Mouse (Mus musculus) adrenal gland (tissue): ENCODE results near the gene Slc4a1ap.
"Not testable (repeated sequence)": the region's sequence is repeated elsewhere in the genome, so short reads cannot be mapped to it uniquely, and the experiment has no call there.

ENCODE experiments used
- intact Hi-C: fragments of 180-260 bp; cut with DNase I; formaldehyde crosslinking; loops from one replicate; pipeline ENCODE4 v1.15.1; 2025
- long read RNA-seq, 2 experiments: library from polyadenylated mRNA; unstranded; transcript quantifications; one replicate each; pipeline ENCODE4 v2.0.0; 2020; ENCODE audit warnings: borderline replicate concordance in 1 of 2; ENCODE audit not compliant: insufficient replicate concordance in 1 of 2

Slc4a1ap gene
- long read RNA-seq, experiment 1, partial matches to known transcripts = 8 of 12 reads
- long read RNA-seq, experiment 1, other reads (novel, unspliced or antisense) = 1 of 12 reads
- long read RNA-seq, experiment 2, partial matches to known transcripts = 4 of 7 reads
- long read RNA-seq, experiment 2, other reads (novel, unspliced or antisense) = 1 of 7 reads

- intact Hi-C loops = no loop called here
These were observed at the start of gene Slc4a1ap for GRCm38 (mm10) chr5:31526354-31527116. TSS of gene Slc4a1ap (plus strand) at chr5:31526995.

GRCm38 (mm10) chr5:31480536-31480935 lies 46.3 kb upstream of the Slc4a1ap start:
- intact Hi-C loops = no loop called here

GRCm38 (mm10) chr5:31485440-31485839 lies 41.4 kb upstream of the Slc4a1ap start, which contains the start of gene 4930548H24Rik:
TSS of gene 4930548H24Rik (plus strand) at chr5:31485740.
- intact Hi-C loops = no loop called here

GRCm38 (mm10) chr5:31487889-31488288 lies 38.9 kb upstream of the Slc4a1ap start:
- intact Hi-C loops = no loop called here

- intact Hi-C loops = no loop called here
These were observed 37.6 kb upstream of the Slc4a1ap start for GRCm38 (mm10) chr5:31489116-31489769.

- intact Hi-C loops = no loop called here
These were observed 34.8 kb upstream of the Slc4a1ap start for GRCm38 (mm10) chr5:31492031-31492430.

GRCm38 (mm10) chr5:31494513-31495297 lies 32.1 kb upstream of the Slc4a1ap start, which contains the start of gene Gpn1:
TSS of gene Gpn1 (plus strand) at chr5:31494741.
- intact Hi-C loops = no loop called here

GRCm38 (mm10) chr5:31504843-31505242 lies 22.0 kb upstream of the Slc4a1ap start:
- intact Hi-C loops = no loop called here

GRCm38 (mm10) chr5:31512481-31512880 lies 14.3 kb upstream of the Slc4a1ap start:
- intact Hi-C loops = no loop called here

- intact Hi-C loops = no loop called here
These were observed 6.2 kb upstream of the Slc4a1ap start for GRCm38 (mm10) chr5:31520556-31520955.

- intact Hi-C loops = no loop called here
These were observed 404 bp downstream of the Slc4a1ap start for GRCm38 (mm10) chr5:31527117-31527680.

- intact Hi-C loops = not testable (repeated sequence)
These were observed 912 bp downstream of the Slc4a1ap start, which contains the start of gene Supt7l for GRCm38 (mm10) chr5:31527707-31528106. TSS of gene Supt7l (minus strand) at chr5:31527807.

GRCm38 (mm10) chr5:31528560-31528959 lies 1.8 kb downstream of the Slc4a1ap start:
- intact Hi-C loops = no loop called here

- intact Hi-C loops = no loop called here
These were observed 8.4 kb downstream of the Slc4a1ap start for GRCm38 (mm10) chr5:31535228-31535627.

- intact Hi-C loops = no loop called here
These were observed 32.6 kb downstream of the Slc4a1ap start for GRCm38 (mm10) chr5:31559401-31559800.

GRCm38 (mm10) chr5:31560352-31560751 lies 33.6 kb downstream of the Slc4a1ap start:
- intact Hi-C loops = no loop called here

GRCm38 (mm10) chr5:31562036-31562666 lies 35.4 kb downstream of the Slc4a1ap start:
- intact Hi-C loops = loop anchor here (2.0 kb wide), 2 partner anchors 135 to 637 kb away; partner anchors contain the start of genes Babam2 and Rbks

- intact Hi-C loops = loop anchor here (2.0 kb wide), 2 partner anchors 133 to 635 kb away; partner anchors contain the start of genes Babam2 and Rbks
These were observed 36.7 kb downstream of the Slc4a1ap start for GRCm38 (mm10) chr5:31563496-31563895.

- intact Hi-C loops = loop anchor here (2.0 kb wide), 2 partner anchors 133 to 635 kb away; partner anchors contain the start of genes Babam2 and Rbks
These were observed 37.1 kb downstream of the Slc4a1ap start for GRCm38 (mm10) chr5:31563905-31564304.

- intact Hi-C loops = no loop called here
These were observed 38.2 kb downstream of the Slc4a1ap start for GRCm38 (mm10) chr5:31564976-31565375.
